Mouse (Mus musculus) MEL (cell line): ENCODE results near the gene Slc16a14. TPM values are rescaled to one million over a fixed set of nuclear protein-coding genes. Genes with fewer than 3 reads are reported as not detected.

Experiments
- DNase-seq: peaks from one replicate; pipeline ENCODE4 v3.0.0; 2011; ENCODE audit warnings: low read depth, low spot score
- H3K27ac ChIP-seq: 2 replicates; pipeline ENCODE4 v1.5.1; 2012; ENCODE audit warnings: low read depth, mild to moderate bottlenecking, control low read depth, low read length, moderate library complexity; ENCODE audit not compliant: control insufficient read depth
- H3K27me3 ChIP-seq, 2 experiments: fragments of 150-350 bp in 1 of 2; sonication (generic) in 1 of 2; 2 replicates each; pipeline ENCODE4 v1.6.1; 2012; ENCODE audit warnings: low read length in 2 of 2, mild to moderate bottlenecking in 2 of 2, improper control_type of control experiment in 1 of 2, moderate library complexity in 1 of 2; ENCODE audit not compliant: insufficient read depth in 2 of 2, control insufficient read depth in 1 of 2
- H3K36me3 ChIP-seq, 2 experiments: 2 replicates each; pipeline ENCODE4 v1.6.1; 2012 to 2014; ENCODE audit warnings: low read length in 2 of 2, improper control_type of control experiment in 1 of 2, inconsistent platforms in 1 of 2, mild to moderate bottlenecking in 1 of 2; ENCODE audit not compliant: insufficient read depth in 2 of 2, control insufficient read depth in 1 of 2
- H3K4me1 ChIP-seq, 2 experiments: fragments of 150-350 bp in 1 of 2; sonication (generic) in 1 of 2; 2 replicates each; pipeline ENCODE4 v1.6.1; 2012; ENCODE audit warnings: low read length in 2 of 2, improper control_type of control experiment in 1 of 2, mild to moderate bottlenecking in 1 of 2; ENCODE audit not compliant: insufficient read depth in 2 of 2, control insufficient read depth in 1 of 2
- H3K4me3 ChIP-seq, 2 experiments: fragments of 150-350 bp in 1 of 2; sonication (generic) in 1 of 2; 2 replicates each; pipeline ENCODE4 v1.5.1; 2012; ENCODE audit warnings: low read depth in 2 of 2, low read length in 2 of 2, mild to moderate bottlenecking in 2 of 2, moderate library complexity in 2 of 2, control low read depth in 1 of 2, improper control_type of control experiment in 1 of 2; ENCODE audit not compliant: control insufficient read depth in 1 of 2, insufficient read depth in 1 of 2
- H3K79me2 ChIP-seq: 2 replicates; pipeline ENCODE4 v1.6.1; 2012; ENCODE audit warnings: mild to moderate bottlenecking, low read length, moderate library complexity; ENCODE audit not compliant: control insufficient read depth, poor library complexity, insufficient read depth
- H3K9ac ChIP-seq: 2 replicates; pipeline ENCODE4 v1.6.1; 2012; ENCODE audit warnings: low read depth, mild to moderate bottlenecking, control low read depth, low read length, moderate library complexity; ENCODE audit not compliant: control insufficient read depth, poor library complexity, severe bottlenecking
- H3K9me3 ChIP-seq: fragments of 150-350 bp; sonication (generic); replicated peaks from 2 replicates; pipeline ENCODE4 v1.6.1; 2012; ENCODE audit warnings: mild to moderate bottlenecking, low read length, improper control_type of control experiment, moderate library complexity; ENCODE audit not compliant: insufficient read depth
- CHD1 ChIP-seq: IDR thresholded peaks from 2 replicates; pipeline ENCODE4 v1.6.1; 2012; ENCODE audit warnings: low read depth, mild to moderate bottlenecking, inconsistent platforms, low read length, improper control_type of control experiment
- CHD2 ChIP-seq: IDR thresholded peaks from 2 replicates; pipeline ENCODE4 v1.6.1; 2011; ENCODE audit warnings: low read length, improper control_type of control experiment
- CTCF ChIP-seq, 3 experiments: IDR thresholded peaks in 2 of 3; conservative IDR thresholded peaks in 1 of 3; 2 replicates each; pipeline ENCODE4 v1.5.1; 2011 to 2012; ENCODE audit warnings: low read length in 3 of 3, low read depth in 2 of 3, mild to moderate bottlenecking in 2 of 3, improper control_type of control experiment in 1 of 3, inconsistent platforms in 1 of 3, mixed read lengths in 1 of 3, moderate library complexity in 1 of 3; ENCODE audit not compliant: control insufficient read depth in 1 of 3, insufficient read depth in 1 of 3, poor library complexity in 1 of 3, severe bottlenecking in 1 of 3
- E2F4 ChIP-seq: IDR thresholded peaks from 2 replicates; pipeline ENCODE4 v1.6.1; 2011; ENCODE audit warnings: low read depth, low read length, improper control_type of control experiment, borderline replicate concordance
- ELF1 ChIP-seq: IDR thresholded peaks from 2 replicates; pipeline ENCODE4 v1.6.1; 2014; ENCODE audit warnings: low read depth, mild to moderate bottlenecking, inconsistent platforms, low read length, improper control_type of control experiment, moderate library complexity
- ETS1 ChIP-seq: IDR thresholded peaks from 2 replicates; pipeline ENCODE4 v1.6.1; 2012; ENCODE audit warnings: low read depth, mild to moderate bottlenecking, inconsistent platforms, low read length, improper control_type of control experiment, moderate library complexity
- HCFC1 ChIP-seq: IDR thresholded peaks from 2 replicates; pipeline ENCODE4 v1.6.1; 2012; ENCODE audit warnings: low read depth, mild to moderate bottlenecking, inconsistent platforms, low read length, improper control_type of control experiment, moderate library complexity
- JUND ChIP-seq: IDR thresholded peaks from 2 replicates; pipeline ENCODE4 v1.6.1; 2011; ENCODE audit warnings: low read depth, mild to moderate bottlenecking, improper control_type of control experiment, low read length
- MAZ ChIP-seq: IDR thresholded peaks from 2 replicates; pipeline ENCODE4 v1.6.1; 2012; ENCODE audit warnings: low read depth, mild to moderate bottlenecking, inconsistent platforms, low read length, improper control_type of control experiment
- MEF2A ChIP-seq: IDR thresholded peaks from 2 replicates; pipeline ENCODE4 v1.6.1; 2014; ENCODE audit warnings: low read depth, mild to moderate bottlenecking, inconsistent platforms, low read length, improper control_type of control experiment; ENCODE audit not compliant: poor library complexity, insufficient replicate concordance, severe bottlenecking; ENCODE audit errors: extremely low read depth
- MXI1 ChIP-seq: IDR thresholded peaks from 2 replicates; pipeline ENCODE4 v1.6.1; 2011; ENCODE audit warnings: mild to moderate bottlenecking, low read depth, low read length, improper control_type of control experiment
- MYC ChIP-seq: IDR thresholded peaks from 2 replicates; pipeline ENCODE4 v1.6.1; 2011; ENCODE audit warnings: low read depth, mild to moderate bottlenecking, low read length, improper control_type of control experiment, moderate library complexity
- NELFE ChIP-seq: IDR thresholded peaks from 2 replicates; pipeline ENCODE4 v1.6.1; 2011; ENCODE audit warnings: low read depth, low read length, improper control_type of control experiment
- NRF1 ChIP-seq: IDR thresholded peaks from 2 replicates; pipeline ENCODE4 v1.6.1; 2014; ENCODE audit warnings: low read depth, mild to moderate bottlenecking, inconsistent platforms, low read length, improper control_type of control experiment, moderate library complexity; ENCODE audit not compliant: poor library complexity, insufficient read depth, severe bottlenecking
- POLR2AphosphoS2 ChIP-seq: IDR thresholded peaks from 2 replicates; pipeline ENCODE4 v1.6.1; 2011; ENCODE audit warnings: low read length, improper control_type of control experiment
- POLR2AphosphoS5 ChIP-seq: IDR thresholded peaks from 2 replicates; pipeline ENCODE4 v1.6.1; 2012; ENCODE audit warnings: low read depth, borderline replicate concordance, mild to moderate bottlenecking, inconsistent platforms, low read length, moderate library complexity, mixed read lengths
- RAD21 ChIP-seq: IDR thresholded peaks from 2 replicates; pipeline ENCODE4 v1.6.1; 2011; ENCODE audit warnings: mild to moderate bottlenecking, low read depth, low read length, improper control_type of control experiment
- SIN3A ChIP-seq: IDR thresholded peaks from 2 replicates; pipeline ENCODE4 v1.6.1; 2012; ENCODE audit warnings: low read length, improper control_type of control experiment, inconsistent platforms
- SMC3 ChIP-seq: IDR thresholded peaks from 2 replicates; pipeline ENCODE4 v1.6.1; 2011; ENCODE audit warnings: low read depth, low read length, improper control_type of control experiment
- TAL1 ChIP-seq: IDR thresholded peaks from 2 replicates; pipeline ENCODE4 v1.6.1; 2012; ENCODE audit warnings: mild to moderate bottlenecking, inconsistent platforms, low read length, moderate library complexity, mixed read lengths
- TBP ChIP-seq: IDR thresholded peaks from 2 replicates; pipeline ENCODE4 v1.8.0; 2011; ENCODE audit warnings: low read depth, low read length, improper control_type of control experiment
- TCF12 ChIP-seq: IDR thresholded peaks from 2 replicates; pipeline ENCODE4 v1.6.1; 2014; ENCODE audit warnings: low read depth, mild to moderate bottlenecking, inconsistent platforms, low read length, improper control_type of control experiment, moderate library complexity
- UBTF ChIP-seq: IDR thresholded peaks from 2 replicates; pipeline ENCODE4 v1.6.1; 2012; ENCODE audit warnings: low read depth, mild to moderate bottlenecking, inconsistent platforms, low read length, improper control_type of control experiment, moderate library complexity, borderline replicate concordance; ENCODE audit not compliant: insufficient read depth
- USF2 ChIP-seq, 2 experiments: IDR thresholded peaks; 2 replicates each; pipeline ENCODE4 v1.6.1; 2011 to 2012; ENCODE audit warnings: improper control_type of control experiment in 2 of 2, low read length in 2 of 2, borderline replicate concordance in 1 of 2, inconsistent platforms in 1 of 2, low read depth in 1 of 2, mild to moderate bottlenecking in 1 of 2; ENCODE audit not compliant: insufficient read depth in 1 of 2
- ZC3H11A ChIP-seq: IDR thresholded peaks from 2 replicates; pipeline ENCODE4 v1.6.1; 2012; ENCODE audit warnings: low read depth, mild to moderate bottlenecking, inconsistent platforms, low read length, improper control_type of control experiment
- ZKSCAN1 ChIP-seq: IDR thresholded peaks from 2 replicates; pipeline ENCODE4 v1.6.1; 2012; ENCODE audit warnings: low read depth, mild to moderate bottlenecking, inconsistent platforms, low read length, improper control_type of control experiment, moderate library complexity
- ZMIZ1 ChIP-seq: IDR thresholded peaks from 2 replicates; pipeline ENCODE4 v1.6.1; 2012; ENCODE audit warnings: low read depth, mild to moderate bottlenecking, inconsistent platforms, low read length, improper control_type of control experiment, moderate library complexity
- polyA plus RNA-seq, 2 experiments: library from polyadenylated mRNA; stranded (reverse) in 1 of 2; unstranded in 1 of 2; fragments of >175 nt in 1 of 2; fragments of >200 nt in 1 of 2; gene quantifications; 2 replicates each; pipeline versions ENCODE4 v1.2.1 to v1.2.4; 2012; ENCODE audit warnings: low replicate concordance in 2 of 2, low read depth in 1 of 2; ENCODE audit not compliant: insufficient read length in 2 of 2, insufficient read depth in 1 of 2, missing spikeins in 1 of 2
- total RNA-seq: library from RNA; depleted of rRNA; stranded (reverse); fragments of 300-350 nt; gene quantifications from 2 replicates; pipeline ENCODE4 v1.2.3, GENCODE M21; 2012

Slc16a14 gene
- total and polyA plus RNA-seq, 3 experiments: not detected

GRCm38 (mm10) chr1:84947390-84947789 is 12.5 kb upstream of the Slc16a14 start:
- TF ChIP-seq MXI1 (no peak), E2F4 (no peak), TBP (no peak), CHD2 (no peak), POLR2AphosphoS2 (no peak), MEF2A (no peak), HCFC1 (no peak), POLR2AphosphoS5 (no peak), ZC3H11A (no peak), MYC (no peak), CHD1 (no peak), USF2 (IDR thresholded peaks at IDR 0.05; ENCODE audit: borderline replicate concordance in 1 of 2, insufficient read depth in 1 of 2, low read depth in 1 of 2, low read length in 2 of 2) (no peak), ZKSCAN1 (no peak), NRF1 (no peak), SMC3 (no peak)
- H3K4me1 ChIP-seq: no peaks in the 10 kb centered on the region
- DNase-seq: no peak
- no peaks in the 10 kb centered on the region for H3K79me2 ChIP-seq
- no peak overlapping the region for H3K9ac ChIP-seq
- no peaks in the 10 kb centered on the region for H3K27me3 ChIP-seq
- no peaks in the 10 kb centered on the region for H3K36me3 ChIP-seq
- H3K4me3 ChIP-seq: no peak overlapping the region
- H3K9me3 ChIP-seq: no peaks in the 10 kb centered on the region
- no peak overlapping the region for H3K27ac ChIP-seq

GRCm38 (mm10) chr1:84945950-84946349 is 11.0 kb upstream of the Slc16a14 start:
- Histone ChIP-seq H3K27ac (no peak overlapping the region), H3K9ac (no peak overlapping the region), H3K9me3 (no peaks in the 10 kb centered on the region), H3K27me3 (no peaks in the 10 kb centered on the region), H3K4me1 (no peaks in the 10 kb centered on the region), H3K36me3 (no peaks in the 10 kb centered on the region), H3K4me3 (no peak overlapping the region), H3K79me2 (no peaks in the 10 kb centered on the region)
- TF ChIP-seq USF2 (IDR thresholded peaks at IDR 0.05; ENCODE audit: borderline replicate concordance in 1 of 2, insufficient read depth in 1 of 2, low read depth in 1 of 2, low read length in 2 of 2): no peak
- no peak for TF ChIP-seq ETS1
- TF ChIP-seq ELF1: no peak
- TF ChIP-seq MXI1: no peak
- TF ChIP-seq ZMIZ1: no peak
- TF ChIP-seq CHD2: no peak
- no peak for TF ChIP-seq ZKSCAN1
- no peak for TF ChIP-seq TCF12
- TF ChIP-seq UBTF: no peak
- no peak for TF ChIP-seq JUND
- TF ChIP-seq SIN3A: no peak
- no peak for TF ChIP-seq CTCF (IDR thresholded peaks at IDR 0.05 in 2 of 3, conservative IDR thresholded peaks at IDR 0.05 in 1 of 3; ENCODE audit: control insufficient read depth in 1 of 3, insufficient read depth in 1 of 3, low read depth in 2 of 3, low read length in 3 of 3, poor library complexity in 1 of 3, severe bottlenecking in 1 of 3)
- TF ChIP-seq RAD21: no peak
- no peak for TF ChIP-seq MAZ
- TF ChIP-seq TAL1: no peak
- no peak for TF ChIP-seq MEF2A
- TF ChIP-seq NELFE: no peak
- DNase-seq: no peak
